Mouse (Mus musculus): ENCODE data around the gene Pik3cb. TPM values are rescaled to one million over a fixed set of nuclear protein-coding genes. Genes with fewer than 3 reads are reported as not detected.

Gene Pik3cb
- total RNA-seq, 2 experiments from 2014 or later: 9.7 to 10.1 TPM

DNA sequence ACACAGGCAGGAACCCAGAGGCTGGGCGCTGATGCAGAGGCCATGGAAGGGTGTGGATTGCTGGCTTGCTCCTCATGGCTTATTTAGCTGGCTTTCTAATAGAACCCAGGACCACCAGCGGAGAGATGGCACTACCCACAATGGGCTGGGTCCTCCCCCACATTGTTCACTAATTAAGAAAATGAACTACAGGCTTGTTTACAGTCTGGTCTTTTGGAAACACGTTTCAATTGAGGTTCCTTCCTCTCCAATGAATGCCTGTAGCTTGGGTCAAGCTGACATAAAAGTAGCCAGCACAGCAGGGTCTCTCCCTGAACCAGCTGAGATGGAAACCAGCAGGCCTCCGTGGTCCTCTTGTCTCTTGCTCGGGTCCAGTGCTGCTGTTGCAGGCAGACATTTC, 119.3 kb downstream of the Pik3cb start:
- no peak for DNase-seq
- intact Hi-C loops (cut with DNase I): no loop called here

- DNase-seq: no peak
- intact Hi-C loops (cut with DNase I): no loop called here
These were observed 122.7 kb downstream of the Pik3cb start for GRCm38 (mm10) chr9:99017679-99018078.

DNA sequence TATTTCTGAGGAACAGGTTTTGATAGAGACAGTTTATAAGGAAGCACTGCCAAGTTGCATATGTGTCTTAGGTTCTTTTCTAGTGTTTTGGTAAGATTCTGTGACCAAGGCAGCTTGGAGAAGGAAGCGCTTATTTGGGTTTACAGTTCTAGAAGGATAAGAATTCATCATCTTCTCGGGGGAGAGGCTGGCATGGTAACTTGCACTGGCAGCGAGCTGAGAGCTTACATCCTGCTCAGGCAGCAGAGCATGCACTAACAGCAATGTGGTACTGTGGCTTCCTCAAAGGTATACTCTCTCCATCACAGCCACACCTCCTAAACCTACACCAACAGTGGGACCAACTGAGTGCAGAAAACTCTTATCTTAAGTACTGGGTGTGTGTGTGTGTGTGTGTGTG, 123.7 kb downstream of the Pik3cb start:
- intact Hi-C loops (cut with DNase I): no loop called here
- no peak for DNase-seq

GRCm38 (mm10) chr9:99016301-99016700, 124.1 kb downstream of the Pik3cb start:
- intact Hi-C loops (cut with DNase I): no loop called here

GRCm38 (mm10) chr9:99009898-99010199, 130.6 kb downstream of the Pik3cb start:
- intact Hi-C loops (cut with DNase I): no loop called here
- no peak for DNase-seq

More at GRCm38 (mm10) chr9:99016301-99016700, 124.1 kb downstream of the Pik3cb start:
- DNase-seq: no peak

GRCm38 (mm10) chr9:99009069-99009897, 131.1 kb downstream of the Pik3cb start:
- intact Hi-C loops (cut with DNase I): no loop called here
- no peak for DNase-seq

- no peak for DNase-seq
- intact Hi-C loops (cut with DNase I): no loop called here
These were observed 139.1 kb downstream of the Pik3cb start for GRCm38 (mm10) chr9:99001326-99001725.

DNA sequence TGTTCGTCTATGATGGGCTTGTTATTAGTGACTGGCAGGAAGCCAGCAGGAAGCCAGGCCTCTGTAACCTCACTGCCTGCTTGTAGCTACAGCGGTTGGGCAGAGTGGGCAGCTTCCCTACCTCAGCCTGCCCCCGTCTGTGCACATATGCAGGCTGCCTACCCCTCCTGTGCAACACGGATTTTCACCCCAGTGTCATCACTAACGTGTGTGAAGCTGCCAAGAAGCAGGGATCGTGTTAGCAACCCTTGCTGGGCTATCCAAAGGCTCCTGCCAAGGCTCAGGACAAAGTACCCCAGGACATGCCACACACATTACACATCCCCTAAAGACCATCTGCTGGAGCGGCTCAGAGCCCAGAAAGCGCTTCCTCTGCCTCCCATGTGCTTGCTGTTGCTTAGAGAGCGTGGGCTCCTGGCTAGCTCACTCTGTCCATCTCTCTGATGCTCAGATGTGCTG, 140.5 kb downstream of the Pik3cb start:
- intact Hi-C loops (cut with DNase I): no loop called here
- DNase-seq: no peak

- DNase-seq: no peak
- intact Hi-C loops (cut with DNase I): no loop called here
These were observed 146.3 kb downstream of the Pik3cb start for GRCm38 (mm10) chr9:98994103-98994502.

GRCm38 (mm10) chr9:98987131-98987530, 153.3 kb downstream of the Pik3cb start:
- DNase-seq: no peak
- intact Hi-C loops (cut with DNase I): loop anchor here (5.0 to 10.0 kb wide), 2 partner anchors 55 to 588 kb away; partner anchors contain the start of gene Dbr1

Other genes with a start within 250 kb of the Pik3cb start
- not detected for gene 7420426K07Rik, start 237.5 kb downstream of the Pik3cb start, total RNA-seq (2021)
- not detected for gene Foxl2, start 185.3 kb downstream of the Pik3cb start, total RNA-seq (2021)
- 1 to 10 TPM; 5.3 to 5.6 TPM for gene Faim, start 154.2 kb downstream of the Pik3cb start, total RNA-seq (2021)
- not detected for gene Gm1123, start 104.9 kb downstream of the Pik3cb start, total RNA-seq (2021)
- not detected for gene Faiml, start 96.6 kb upstream of the Pik3cb start, total RNA-seq (2021)
- 1 to 10 TPM; 5.2 to 5.4 TPM for gene Cep70, start 102.7 kb upstream of the Pik3cb start, total RNA-seq (2021)
- 1 to 10 TPM in 1 of 2 experiments, under 1 TPM in 1; 0.44 to 2.0 TPM for gene Esyt3, start 217.9 kb upstream of the Pik3cb start, total RNA-seq (2021)

Measured in heart, postnatal 14 days (tissue).